Mouse (Mus musculus) erythroid progenitor cell, adult 5-6 weeks (primary cell): ENCODE measurements around the gene Cxcl17. TPM values are rescaled to one million over a fixed set of nuclear protein-coding genes. Genes with fewer than 3 reads are reported as not detected.
A peak's percentile ranks its signal among the peaks of the same experiment; 100 is the strongest.
"Not testable (repeated sequence)": the region's sequence is repeated elsewhere in the genome, so short reads cannot be mapped to it uniquely, and the experiment has no call there.

Experiments
- ATAC-seq: replicated peaks from 2 replicates; pipeline ENCODE4 v1.8.0; 2016; ENCODE audit warnings: moderate number of reproducible peaks, mild to moderate bottlenecking, moderate TSS enrichment, inconsistent platforms; ENCODE audit not compliant: poor library complexity, low FRiP score, severe bottlenecking
- total RNA-seq, 2 experiments: library from RNA; stranded (forward) in 1 of 2; stranded (reverse) in 1 of 2; fragments of 150-400 nt in 1 of 2; fragments of 186-747, 209-891 nt in 1 of 2; gene quantifications; 2 replicates each; pipeline versions ENCODE4 v1.2.3 to v1.2.4; 2015 to 2017; ENCODE audit warnings: low replicate concordance in 2 of 2

The Cxcl17 gene
- total RNA-seq (2015; ENCODE audit: low replicate concordance) (not detected in 2 replicates), total RNA-seq (2017; ENCODE audit: low replicate concordance) (not detected in 2 replicates)

DNA sequence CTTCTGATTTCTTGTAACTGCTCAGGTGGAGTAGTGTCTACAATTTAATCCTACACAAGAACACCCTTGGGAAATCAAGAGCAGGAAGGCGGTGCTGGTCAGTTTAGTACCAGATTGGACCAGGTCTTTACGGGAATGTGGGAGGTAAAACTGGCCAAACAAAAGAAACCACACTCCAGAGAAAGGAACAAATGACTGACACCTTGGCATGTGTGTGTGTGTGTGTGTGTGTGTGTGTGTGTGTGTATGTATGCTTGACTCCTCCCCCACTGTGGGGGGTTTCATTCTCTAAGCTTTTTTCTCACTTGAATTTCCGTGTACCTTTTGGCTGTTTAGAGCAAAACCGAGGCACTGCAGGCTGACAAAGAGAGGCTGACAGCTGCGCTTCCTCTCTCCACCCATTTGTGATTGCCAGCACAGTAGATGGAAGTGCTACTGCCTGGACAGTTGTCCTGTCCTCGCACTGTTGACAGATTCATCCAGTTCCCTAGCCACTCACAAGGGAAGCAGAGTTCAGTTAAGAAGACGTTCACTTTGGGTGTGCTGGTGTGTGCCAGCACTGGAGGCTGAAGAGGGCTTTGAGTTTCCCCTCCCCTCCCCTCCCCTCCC lies at the start of gene Cxcl17:
TSS of gene Cxcl17 (minus strand) at position 54 of the 609 bp plus-strand sequence.
- no peak for ATAC-seq

DNA sequence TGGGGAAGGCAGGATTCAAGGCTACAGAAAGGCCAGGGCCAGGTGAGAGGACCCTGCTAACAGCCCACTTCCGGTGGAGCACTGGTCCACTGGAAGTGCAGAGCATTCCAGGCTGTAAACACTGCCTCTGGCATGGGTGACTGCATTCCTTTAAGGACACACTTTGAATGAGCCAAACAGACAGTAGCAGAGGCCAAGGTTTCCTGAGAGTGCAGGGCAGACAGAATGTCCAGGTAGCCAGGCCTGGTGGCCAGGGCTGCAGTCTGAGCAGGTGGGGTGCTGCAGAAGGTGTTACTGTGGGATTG lies 49.3 kb upstream of the Cxcl17 start:
- ATAC-seq = not testable (repeated sequence)

DNA sequence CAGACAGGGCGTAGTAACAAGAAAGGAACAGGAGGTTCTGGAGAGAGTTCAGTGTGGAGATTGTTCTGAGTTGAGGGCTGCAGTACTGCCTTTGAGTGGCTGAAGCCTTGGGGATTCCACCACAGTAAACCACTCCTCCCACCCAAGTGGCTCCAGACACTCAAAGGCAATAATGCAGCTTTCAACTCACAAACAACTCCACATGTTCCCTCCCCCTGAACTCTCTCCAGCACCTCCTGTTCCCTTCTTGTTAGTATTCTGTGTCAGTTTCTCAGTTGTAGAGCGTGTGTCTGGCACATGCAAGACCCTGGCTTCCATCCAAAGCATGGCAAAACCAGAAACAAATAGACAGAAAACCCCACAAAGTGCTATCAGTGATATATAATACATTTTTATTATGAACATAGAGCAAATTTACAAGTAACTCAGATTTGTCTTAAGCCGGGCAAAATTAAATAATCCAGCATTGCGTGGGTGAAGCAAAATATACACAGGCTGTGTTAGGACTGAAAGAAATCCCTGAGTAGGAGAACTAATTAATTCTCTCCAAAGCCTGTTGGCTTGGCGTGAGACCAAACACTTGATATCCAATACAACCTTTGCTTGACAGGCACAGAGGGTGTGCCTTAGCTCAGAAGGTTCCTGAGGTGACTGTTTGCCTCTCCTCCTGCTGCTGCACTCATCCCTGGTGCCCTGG lies 48.8 kb upstream of the Cxcl17 start:
- ATAC-seq = not testable (repeated sequence)

DNA sequence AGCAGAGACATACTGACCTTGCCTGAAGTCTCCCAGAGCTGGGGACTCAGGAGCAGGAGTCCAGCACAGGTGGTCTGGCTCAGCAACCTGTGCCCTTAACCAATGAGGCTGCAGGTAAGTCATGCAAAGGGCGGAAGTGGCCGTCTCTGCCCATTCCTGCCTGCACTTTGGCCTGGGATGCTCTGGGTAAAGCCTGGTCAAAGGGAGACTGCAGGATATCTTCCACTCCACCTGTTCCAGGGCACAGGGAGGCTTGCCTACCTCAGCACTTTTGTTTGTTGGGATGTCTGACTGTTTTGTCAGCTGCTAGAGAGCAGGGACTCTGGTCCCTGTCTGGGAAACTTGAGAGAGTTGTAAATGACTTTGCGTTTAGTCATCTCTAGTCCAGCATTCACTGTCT lies 39.4 kb upstream of the Cxcl17 start:
- no peak for ATAC-seq

DNA sequence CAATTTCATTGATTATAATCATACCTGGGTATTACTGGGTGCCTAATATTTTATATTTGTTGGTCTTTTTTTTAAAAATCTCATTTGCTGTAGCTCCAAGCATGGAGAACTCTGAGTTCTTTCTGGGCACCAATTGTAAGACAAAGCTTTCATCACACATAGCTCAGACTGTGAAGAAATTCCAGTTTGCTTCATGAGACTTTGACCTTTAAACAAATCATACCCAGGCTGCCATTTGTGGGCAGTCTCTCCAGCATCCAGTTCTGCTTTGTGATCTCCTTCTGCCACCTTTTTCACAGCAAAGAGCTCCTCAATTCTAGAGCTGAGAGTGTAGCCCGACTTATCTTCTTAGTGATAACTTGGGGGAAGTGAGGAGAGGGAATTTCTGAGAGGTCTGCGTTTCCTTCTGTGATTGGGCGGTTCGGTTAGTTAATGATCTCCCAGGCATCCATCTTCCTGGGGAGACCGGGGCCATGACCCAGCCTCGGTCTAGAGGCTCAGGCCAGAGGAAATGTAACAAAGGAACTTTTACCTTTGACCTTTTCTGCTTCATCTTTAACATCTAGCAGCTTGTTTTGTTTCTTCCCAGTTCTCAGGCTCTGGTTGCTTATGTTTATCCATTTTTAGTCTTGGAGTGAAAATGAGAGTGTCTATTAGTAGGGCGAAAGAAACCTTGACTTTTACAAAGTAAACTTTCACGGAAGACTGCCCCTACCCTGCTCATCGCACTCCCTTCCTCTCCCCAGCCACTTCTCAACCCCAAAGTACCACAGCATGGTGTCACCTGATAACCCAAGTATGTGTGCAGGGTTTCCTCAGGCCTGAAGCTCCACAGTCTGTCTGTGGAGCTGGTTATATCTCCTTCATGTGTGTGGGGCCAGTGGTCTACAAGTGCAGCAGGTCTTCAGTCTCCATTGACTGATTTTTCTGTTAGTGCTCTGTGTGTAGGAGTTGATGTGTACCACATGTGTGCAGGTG lies 37.5 kb upstream of the Cxcl17 start:
- ATAC-seq = no peak

DNA sequence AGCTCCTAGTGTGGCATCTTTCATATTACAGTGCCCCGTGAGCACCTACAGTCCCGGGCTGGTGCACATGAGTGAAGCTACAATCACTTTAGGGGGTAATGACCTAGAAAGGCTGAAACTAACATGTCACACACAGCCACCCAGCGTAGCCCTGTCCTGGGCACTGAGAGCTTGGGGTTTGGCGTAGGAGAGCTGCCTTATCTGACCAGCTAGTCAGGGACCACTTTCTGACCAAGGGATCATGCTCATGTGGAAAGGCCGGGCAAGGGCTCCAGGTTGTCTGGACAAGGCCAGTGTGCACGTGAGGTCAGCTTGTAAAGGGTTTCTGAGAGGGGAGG lies 28.1 kb upstream of the Cxcl17 start:
- no peak for ATAC-seq

DNA sequence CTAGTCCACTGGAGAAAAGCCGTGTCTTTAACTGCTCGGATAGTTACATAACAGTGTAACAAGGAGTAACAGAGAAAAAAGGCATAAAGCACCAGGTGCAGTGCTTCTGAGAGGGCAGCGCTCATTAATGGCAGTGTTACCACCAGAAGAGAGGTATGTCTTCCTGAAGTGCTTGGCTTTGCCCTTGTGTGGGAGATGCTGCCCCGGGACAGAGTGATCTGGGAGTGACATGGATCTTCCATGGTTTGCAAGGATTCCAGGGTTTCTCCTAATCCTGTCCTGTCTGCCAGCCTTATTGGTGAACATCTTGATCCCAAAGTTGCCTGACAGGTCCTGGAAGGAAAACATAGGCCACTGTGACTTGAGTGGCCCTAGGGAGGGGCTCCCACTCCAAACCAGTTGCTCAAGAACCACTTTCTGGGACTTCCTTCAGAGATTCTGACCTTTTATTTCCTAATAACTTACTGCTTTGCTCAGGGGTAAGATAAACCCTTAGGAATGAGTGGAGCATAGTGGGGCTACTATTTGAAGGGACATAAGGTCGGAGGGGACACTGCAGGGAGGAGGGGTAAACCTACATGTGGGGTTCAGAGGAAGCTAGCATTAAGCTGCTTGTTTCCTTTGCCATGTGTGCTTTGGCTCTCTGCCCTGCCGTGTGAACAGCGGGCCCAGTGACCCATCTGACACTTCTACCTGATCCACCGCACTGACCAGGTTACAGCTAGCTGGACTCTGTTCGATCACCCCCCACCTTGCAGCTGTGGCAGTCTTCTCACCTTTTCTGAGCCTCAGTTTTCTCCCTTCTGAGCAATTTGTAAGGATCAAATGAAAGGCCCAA lies 27.5 kb upstream of the Cxcl17 start:
- no peak for ATAC-seq

DNA sequence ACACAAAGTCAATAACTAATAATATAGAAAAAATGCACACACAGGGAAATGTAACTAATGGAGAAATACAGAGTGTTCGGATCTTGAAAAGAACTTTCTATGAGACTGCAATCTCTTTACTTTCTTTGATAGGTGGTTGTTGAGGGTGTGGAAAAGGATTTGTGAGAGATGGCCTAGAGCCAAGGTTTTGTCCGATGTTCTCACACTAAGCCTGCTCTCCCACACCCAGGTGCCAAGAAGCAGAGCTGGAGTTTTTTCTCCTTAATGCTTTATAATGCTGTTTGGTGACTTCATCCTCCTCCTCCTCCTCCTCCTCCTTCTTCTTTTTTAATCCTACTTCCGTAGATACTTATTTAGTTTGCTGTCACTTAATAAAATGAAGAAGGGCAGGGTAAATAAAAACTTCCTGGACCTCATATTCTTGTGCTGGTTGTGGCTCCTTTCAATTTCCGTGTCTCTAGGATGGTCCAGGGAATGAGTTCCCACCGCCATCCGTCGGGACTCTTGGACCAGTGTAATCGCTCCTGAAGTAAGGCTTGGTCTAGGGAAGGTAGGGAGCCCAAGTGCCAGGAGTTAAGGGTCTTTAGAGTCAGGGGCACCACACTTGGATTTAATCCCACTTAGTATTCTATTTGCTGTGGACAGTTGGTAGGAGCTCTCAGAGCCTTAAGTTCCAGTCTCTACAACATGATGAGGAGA lies 26.6 kb upstream of the Cxcl17 start:
- ATAC-seq = no peak

DNA sequence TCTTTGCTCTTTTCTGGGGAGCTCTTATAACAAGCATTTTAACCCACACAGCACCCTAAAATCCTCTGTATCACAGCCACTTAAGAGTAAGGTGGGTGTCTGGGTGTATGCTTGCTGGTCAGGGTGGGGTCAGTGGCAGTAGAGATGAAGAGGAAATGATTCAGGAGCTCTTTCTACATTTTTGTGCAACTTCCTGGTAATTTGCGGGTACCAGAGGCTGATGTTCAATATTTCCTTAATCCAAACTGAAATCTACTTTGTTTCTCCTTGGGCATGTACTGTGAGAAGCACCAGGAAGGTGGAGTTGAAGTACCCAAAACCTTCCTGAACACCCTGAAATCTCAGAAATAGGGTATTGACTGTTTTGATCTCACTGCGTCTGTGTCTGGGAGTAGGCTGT lies 24.0 kb upstream of the Cxcl17 start:
- no peak for ATAC-seq

DNA sequence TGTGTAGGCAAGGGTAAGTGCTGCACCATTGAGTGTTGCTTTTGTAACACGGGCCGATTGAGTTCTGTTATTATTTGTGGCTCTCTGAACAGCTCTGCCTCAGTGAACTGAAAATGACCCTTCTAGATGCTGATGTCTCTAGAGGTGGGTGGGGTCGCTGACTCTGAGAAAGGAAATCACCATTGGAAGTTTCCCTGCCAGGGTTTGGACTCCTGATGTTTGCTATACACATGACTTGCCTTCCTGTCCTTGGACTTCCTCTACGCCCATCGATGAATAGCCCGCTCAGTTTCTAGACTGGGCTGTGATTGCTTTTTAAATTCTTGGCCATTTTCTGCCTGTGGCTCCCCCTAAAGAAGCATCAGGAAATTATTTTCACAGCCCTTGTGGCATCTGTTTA lies 23.5 kb upstream of the Cxcl17 start:
- no peak for ATAC-seq

DNA sequence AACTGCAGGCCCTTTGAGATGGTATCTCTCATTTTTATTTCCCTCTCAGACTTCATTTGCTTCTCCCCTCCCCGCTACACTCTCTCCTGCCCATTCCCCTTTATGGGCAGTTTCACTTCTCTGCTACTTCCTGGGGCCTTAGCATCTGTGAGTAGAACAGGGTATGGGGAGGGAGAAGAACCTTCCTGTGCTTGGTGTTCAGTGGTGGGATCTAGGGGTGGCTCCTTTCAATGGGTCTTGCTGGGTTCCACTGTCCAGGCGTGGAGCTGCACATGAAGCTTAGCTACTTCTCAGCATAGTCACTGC lies 22.8 kb upstream of the Cxcl17 start:
- ATAC-seq = no peak

DNA sequence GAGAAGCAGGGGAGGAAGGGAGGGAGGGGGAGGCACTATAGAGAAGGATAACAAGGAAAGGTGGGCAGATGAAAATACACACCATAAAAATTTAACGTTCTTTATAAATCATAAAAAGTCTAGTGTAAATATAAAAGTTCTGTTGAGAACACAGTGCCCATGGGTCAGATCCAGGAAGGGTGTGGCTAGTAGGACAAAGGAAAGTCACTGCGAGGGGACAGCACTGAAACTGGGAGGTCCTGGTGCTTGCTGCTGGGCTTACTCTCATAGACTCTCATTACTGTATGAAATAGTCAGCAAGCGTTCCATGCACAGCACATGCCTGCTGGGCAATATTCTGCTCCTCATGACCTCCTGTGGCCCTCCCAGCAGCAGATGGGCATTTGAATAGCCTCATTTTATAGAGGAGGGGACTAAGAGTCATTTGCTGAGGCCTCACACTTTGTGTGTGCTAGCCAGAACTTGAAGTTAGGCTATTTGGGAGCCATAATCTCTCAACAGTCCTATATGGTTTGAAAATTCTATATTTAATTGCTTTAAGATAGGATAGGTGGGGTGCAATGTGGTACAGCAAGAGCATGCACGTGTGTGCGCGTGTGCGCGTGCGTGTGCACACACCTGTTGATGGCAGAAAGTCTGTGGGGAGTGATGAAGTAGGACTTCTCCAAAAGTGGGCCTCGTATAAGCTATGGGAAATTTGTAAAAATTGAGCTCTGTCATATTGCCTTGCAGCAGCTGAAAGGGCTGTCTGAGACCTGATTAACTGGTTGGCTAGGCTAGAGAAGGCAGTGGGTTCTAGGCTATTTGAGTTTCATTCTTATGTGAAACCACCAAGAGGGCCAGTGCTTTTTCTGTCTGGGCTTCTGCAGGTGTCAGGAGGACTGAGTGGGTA lies 22.2 kb upstream of the Cxcl17 start:
- no peak for ATAC-seq

DNA sequence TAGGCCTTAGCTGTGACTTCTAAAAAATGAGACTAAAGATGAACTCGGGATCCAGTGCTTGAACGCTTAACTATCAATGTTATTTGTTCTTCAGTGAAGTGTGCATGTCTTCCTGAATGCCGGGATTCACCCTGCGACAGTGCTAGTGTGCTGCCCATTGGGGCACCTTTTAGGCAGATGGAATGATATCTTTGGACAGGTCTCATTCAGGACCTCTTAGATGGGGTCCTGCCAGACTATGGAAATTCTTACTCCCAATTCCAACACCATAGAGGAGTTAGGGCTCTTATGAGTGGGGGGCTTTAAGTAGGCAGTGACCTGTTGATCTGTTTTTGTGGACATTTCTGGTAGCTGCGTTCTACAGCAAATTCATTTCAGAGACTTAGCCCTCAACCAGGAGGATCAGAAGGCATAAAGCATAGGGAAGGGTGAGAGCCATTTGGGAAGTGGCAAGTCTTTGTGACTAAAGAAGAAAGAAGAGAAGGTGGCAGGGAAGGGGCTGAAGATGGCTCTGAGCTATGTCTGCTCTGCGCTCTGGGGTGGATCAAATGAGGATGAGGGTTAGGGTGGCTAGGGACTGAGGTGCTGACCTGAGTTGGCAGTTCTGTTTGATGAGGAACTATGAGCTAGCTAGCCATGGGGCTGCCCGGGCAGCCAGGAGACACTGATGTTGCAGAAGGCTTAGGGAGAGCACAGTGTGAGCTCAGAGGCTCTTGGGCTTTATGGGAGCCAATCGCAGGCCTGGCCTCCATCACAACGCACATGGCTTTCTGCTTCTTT lies 21.3 kb upstream of the Cxcl17 start:
- ATAC-seq = no peak

DNA sequence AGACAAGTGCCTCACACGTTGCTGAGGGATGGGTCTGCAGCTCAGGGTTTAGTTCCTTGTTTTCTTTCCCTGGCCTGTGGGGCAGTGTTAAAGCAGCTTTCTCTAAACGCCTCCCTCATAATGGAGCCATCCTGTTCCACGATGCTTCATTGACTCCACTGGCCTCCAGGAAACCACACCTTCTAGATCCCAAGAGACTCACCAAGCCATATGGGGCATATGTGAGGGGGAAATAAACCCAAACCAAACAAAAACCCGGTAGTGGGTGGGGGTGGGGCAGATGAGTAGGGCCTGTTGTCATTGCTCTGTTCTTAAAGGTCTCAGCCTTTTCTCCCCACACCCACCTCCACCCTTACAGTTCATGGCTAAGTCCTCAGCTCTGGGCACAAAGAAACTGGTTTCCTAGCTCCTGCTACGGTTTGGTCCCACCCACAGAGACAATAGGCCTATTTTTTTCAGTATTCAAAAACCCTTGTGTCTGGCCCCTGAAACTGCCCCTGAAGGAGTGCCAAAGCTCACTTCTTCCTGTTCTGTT lies 20.4 kb upstream of the Cxcl17 start:
- ATAC-seq = no peak

DNA sequence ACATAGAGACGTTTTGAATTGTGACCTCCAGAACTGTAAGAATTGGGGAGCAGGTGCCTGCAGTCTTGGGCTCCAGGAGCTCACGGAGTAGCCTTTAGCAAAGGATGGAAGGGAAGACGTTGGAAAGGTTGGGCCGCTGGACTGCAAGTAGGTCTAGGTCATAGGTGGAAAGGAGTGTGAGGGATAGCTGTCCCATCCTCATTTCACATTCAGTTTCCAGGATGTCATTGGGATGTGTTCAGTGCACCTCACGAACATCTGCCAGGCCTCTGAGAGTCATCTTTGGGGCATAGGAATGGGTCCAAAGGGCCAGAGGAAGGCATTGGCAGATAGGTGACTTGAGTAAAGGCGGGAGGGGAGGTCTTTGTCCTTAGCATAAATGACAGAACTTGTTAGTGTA lies 19.7 kb upstream of the Cxcl17 start:
- 0 out of 2 replicates have a peak, but pooled peaks have one; percentile 19 for ATAC-seq

DNA sequence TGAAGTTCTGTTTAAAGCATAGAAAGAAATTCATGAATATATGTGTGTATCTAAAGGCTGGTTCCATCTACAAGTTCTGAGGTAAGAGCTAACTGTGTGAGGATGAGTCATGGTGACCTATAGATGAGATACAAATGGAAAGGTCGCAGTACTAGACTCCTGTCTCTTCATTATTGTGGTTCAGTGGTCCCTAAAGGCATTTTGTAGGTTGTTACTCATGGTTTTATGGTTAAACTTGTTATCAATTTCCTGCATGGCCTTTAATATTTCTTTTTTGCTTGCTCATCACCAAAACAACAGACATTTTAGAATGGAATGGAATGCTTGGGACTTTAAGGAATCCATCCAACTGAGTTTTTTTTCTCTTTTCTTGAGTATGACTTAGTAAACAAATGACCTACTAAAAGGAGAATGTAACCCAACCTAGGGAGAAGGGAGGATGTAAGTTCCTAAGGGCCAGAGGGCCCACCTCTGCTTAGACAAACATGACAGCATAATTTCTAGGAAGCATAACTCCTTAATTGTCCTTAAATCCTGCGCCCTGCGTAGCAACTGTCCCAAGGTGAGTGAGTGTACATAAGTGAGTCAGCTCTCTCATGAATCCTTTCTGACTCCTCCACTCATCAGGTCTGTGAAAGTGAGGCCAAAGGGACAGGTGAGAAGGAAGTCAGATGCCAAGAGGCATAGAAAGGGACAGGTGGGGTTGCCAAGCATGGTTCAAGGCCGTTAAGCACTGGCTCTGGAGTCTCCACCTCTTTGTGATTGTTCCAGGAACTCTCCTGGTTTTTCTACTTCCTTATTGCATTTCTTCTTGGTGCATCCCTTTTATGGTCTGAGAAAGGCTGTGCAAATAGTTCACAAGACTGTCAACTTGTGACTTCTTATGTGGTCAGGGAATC lies 17.4 kb upstream of the Cxcl17 start:
- no peak for ATAC-seq

DNA sequence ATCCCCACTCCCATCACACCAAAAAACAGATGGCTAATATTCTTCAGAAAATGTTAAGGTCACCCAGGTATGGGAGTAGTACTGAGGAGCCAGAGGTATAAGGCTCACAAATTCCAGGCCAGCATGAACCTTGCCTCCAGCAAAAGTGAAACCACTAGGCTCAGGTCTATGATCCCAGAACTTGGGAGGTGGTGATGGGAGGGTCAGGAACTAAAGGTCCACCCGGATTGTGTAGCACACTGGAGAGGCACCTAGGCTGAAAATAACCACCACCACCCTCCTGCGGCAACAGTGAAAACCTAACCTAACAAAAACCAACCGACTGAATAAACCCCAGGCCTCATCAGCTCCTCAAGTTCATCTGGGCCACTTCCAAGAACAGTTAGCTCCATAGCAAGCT lies 15.6 kb upstream of the Cxcl17 start:
- no peak for ATAC-seq
